Mouse (Mus musculus): ENCODE measurements at regions not wholly inside any gene's neighbourhood (a gene's known extent, or its start where the extent isn't known, plus 50 kb on each side); places are given as distances from the start of the nearest gene placed in this dataset.
A peak's percentile ranks its signal among the peaks of the same experiment; 100 is the strongest.

DNA sequence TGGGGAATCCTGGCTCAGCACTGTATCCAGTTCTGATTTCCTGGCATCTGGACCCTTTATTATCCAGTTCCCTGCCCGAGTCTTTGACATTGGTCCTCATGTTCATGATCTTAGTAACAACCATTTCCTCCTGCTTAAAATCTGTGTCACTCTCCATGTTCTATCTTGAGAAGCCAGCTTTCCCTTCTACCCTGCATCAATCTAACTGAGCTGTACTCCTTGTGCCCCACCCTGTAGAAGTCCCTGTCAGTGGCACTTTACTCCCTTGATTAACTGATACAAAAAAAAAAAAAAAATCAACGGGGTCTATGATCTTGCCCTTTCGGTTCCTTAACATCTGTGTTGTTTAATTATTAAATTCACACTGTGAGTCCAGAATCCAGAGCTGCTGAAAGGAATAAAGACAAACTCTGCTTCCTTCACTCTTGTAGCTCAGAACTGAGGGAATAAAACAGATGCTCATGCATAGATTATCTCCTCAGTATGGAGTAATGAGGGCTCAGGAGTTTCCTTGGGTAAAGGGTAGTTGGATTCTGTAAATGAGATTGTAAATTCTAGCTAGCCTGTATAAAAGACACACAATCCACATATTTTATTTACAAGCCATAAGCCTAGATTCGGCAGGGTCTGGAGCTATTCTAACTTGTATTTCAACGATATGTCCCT, 342.6 kb upstream of the Nr5a2 start:
- no peak for DNase-seq

DNA sequence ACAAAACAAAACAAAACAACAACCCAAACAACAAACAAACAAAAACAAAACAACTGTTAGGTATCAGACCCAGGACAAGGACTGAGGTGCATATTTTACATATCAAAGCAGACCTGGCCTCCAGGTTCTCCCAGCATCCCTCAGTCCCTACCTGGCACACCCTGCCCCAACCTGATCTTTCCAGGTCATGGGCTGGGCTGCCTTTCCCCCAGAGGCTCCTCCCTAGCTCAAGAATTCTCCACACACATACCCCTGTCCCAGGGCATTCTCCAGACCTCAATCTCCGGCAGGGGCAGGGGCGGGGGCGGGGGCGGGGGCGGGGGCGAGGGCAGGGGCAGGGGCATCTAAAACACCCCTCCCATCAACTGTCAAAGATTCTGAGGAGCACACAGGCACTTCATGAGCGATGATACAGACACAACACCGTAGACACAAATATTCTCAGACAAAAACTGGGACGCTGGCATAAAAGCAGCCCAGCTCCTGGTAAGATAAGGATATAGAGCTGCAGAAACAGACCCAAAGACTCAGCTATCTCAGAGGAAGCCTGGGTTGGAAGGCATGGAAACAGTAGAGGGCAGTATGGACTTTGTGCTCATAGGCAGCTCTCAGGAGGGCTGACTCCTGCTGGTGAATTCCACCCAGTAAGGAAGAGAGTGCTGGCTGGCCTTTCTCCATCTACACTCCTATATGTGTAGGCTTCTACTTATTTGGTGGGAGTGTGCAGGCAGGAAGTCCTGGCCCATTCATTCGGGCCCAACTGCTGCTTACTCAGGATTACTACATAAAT, 337.7 kb upstream of the Nr5a2 start:
- DNase-seq = no peak

DNA sequence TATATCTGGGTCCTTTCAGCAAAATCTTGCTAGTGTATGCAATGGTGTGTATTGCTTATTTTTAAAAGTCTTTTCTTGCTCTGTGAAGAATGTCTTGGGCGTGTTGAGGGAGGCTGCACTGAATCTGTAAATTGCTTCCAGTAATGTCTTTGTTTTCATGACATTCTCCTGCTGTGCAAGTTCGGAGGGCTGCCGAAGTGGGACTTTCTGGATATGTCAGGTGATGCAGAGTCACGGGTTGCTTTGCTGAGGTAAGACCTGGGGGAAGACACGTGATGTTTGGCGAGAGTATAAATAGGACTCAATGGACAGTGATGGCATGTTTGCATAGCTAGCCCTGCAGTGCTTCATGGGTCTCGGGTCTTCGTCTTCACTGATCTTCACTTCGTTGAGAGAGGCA, 329.2 kb upstream of the Nr5a2 start:
- no peak for DNase-seq

DNA sequence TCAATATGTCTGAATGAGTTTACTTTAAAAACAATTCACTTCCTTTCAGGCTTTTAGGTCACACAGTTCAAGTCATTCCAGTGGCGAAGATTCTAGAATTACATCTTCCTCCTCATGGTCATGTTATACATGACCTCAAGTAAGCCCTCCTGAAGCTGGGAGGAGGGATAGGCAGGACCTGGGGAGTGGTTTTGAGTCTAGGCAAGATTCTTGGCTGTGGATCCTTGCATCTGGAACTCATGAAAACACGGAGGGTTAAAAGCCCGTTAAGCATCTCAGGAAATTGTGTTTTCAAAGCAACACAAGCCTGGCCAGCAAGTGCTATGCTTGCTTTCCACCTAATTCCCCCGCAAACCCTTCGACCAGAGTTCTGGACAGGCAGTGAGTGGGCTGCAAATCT, 323.0 kb upstream of the Nr5a2 start:
- DNase-seq = no peak

DNA sequence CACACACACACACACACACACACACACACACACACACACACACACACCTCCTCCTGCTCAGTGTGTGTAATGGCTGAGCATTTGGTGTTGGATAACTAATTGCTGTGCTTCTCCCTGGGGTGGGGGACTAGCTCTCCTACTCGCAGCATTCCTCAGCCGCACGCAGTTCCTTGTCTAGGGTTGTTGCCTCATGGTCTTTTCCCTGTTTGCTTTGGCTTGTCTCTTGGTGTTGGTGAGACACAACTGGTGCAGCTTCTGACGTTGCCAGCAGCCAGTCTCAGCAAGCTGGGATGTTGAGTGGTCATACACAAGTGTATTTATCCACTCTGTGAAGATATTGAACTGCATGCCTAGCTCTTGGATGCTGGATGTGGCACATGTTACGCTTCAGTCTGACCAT, 322.2 kb upstream of the Nr5a2 start:
- DNase-seq = no peak

DNA sequence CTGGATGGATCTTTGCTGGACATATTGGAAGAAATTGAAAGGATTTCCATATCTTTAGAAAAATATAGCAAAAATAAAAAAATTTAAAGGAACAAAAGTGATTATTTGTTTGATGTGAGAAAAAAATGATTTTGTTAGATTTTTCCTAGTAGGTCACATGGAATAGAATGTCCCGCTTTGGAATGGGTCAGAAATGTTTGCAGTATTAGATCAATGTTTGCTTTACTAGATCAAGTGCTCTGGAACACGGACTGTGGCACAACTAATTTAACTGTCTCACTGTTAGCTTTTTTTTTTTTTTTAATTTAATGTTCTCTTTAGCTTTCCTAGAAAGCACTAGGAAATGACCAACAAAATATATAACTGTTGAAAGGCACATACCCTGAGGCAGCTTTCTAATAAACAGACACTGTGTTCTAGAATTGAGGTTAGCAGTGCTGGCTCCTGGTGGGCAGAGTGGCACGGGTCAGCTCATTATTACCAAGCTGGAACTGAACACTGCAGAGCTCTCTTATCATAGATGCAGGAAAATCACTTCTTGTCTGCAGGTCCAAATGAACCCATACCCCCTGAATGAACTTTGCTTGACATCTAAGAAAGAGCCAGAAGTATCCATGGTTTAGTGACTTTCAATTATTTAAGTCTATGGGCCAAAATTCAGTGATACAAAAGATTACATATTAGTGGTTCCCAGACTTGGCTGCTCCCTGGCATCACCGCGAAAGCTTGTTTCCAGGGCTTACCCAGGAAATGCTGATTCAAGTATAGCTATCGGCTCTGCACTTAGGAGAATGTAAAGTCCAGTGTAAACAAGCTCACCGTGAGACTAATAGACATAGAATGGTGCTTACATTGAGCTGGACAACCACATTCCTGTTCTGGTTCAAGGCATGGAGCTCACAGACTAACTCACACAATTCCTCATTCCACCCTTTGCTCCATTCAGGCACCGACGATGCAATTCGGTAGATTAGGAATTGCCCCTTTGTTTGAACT, 320.4 kb upstream of the Nr5a2 start:
- no peak for DNase-seq

DNA sequence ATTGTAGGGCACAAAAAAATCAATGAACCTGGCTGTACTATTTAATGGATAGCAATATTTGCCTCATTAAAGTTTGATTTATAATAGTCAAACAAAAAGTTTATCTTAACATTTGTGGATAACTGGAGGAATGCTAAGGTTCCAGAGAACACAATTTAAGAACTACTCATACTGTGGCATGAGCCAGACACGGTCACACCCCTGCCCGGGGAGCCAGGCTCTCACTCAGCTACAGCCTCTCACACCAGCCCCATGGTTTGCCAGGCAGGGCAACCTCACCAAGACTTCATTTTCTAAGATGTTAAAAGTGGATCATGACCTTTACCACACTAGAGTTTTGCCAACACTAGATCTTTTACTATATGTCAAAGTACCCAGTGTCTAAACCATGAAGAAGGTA, 319.7 kb upstream of the Nr5a2 start:
- DNase-seq = no peak

DNA sequence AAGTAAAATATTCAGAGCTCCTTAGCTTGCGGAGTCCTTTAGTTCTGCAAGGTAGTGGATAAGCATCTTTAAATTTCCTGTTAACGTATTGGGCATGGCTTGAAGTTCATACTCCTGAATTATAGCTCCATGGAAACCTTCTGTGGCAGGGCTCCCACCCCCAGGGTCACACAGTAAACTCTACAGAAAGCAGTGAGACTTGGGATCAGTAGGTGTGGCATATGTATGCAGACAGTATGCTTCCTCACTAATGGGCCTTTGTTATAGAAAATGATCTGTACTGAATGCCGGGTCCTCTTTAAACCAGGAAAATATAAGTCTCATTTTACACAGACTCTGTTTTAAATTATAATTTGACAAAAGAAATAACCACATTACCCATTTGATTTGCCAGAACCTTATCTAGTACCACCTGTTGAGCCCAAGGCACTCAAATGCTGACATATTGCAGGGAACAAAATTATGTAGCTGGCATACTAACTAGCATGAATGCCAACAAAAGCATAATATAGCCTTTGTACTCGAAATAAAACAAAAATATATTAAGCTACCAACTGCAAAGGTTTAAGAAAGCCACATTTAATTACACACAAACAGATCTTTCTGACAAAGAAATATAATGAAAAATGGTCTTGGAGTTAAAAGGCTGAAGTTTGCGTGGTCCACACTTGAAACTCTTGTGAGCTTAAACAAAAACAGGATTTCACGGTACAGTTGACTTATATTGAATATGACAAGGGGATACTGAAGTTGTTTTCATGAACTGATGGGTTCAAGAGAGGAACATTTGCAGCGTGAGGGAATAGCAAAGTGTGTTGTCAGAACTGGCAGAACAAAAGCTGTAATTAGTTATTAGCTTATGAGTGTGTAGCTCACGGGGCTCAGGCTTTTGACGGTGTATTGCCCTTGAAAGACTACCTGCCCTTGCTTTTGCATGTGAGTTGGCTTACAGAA, 310.7 kb upstream of the Nr5a2 start:
- no peak for DNase-seq

DNA sequence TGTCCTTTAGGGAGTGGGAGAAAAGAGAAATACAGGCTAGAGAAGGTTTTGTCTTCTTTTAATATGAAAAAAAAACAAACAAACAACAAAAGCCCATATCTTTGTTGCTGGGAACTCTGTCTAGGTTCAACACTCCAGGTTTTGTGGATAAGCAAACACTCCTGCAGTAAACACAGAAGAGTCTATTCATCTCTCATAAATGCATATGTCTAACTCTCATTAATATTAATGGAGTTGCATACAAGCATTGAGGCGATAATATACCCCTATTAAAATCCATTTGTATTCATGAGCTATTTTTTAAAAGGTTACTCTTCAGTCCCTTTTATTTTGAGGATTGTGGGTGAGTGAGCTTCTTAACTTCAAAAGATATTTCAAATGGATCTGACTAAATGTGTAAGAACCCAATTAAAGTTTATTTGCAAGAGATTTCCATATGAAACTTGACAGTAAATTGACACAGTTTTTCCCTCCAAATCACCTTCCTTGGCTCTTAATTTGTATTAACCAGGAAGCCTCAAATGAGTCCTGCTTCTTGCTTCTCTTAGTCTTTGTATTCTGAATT, 302.6 kb upstream of the Nr5a2 start:
- no peak for DNase-seq

DNA sequence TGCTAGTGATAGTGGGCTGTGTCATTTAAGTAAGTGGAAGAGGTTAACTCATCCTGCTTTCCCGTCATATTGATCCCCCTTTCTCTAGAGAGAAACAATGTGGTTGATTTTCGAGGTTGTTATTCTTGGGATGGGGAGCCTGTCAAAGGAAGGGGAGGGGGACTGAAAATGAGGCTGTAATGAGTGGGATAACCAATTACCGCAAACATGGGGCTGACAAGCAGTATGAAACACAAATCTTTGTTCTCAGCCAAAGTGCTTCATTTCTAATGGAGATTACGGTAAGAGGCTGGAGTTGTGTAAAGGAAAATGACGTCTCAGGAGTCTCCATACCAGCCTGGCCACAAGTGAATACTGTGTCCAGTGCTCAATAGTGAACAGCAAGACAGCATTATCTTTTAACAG, 301.9 kb upstream of the Nr5a2 start:
- DNase-seq = no peak

DNA sequence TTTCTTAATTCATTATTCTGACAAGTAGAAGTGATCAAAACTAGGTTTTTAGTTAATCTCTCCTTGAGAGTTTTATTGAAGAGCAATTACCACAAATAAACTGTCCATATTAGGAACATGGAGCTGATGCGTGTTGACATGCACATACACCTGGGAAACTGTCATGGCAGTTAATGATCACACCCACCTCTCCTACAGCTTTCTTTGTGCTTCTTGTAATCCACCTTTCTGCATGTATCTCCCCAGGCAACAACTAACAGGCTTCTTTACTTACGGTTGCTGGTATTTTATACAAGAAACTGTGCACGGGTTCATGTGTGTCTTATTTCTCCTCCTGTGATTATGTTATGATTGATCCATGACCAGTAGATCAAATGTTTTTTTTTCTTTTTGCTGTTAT, 296.0 kb upstream of the Nr5a2 start:
- DNase-seq = no peak

DNA sequence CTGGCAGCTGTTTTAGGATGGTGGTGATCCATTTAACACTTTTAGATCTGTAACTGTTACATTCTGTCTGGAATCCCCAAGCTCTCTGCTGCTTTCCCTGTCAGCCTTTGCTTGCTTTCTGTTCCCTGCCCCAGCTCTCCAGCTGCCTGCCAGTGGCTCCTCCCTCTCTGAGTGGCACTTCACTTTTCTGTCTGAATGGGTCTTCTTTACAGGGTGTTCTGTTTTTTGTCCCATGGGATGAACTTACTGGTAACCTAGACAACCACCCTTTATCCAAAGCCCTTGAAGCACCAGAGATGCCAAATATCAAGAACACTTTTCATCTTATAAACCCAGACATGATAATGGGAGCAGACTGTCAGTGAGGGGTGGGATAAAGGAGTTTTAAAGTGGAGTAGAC, 294.8 kb upstream of the Nr5a2 start:
- no peak for DNase-seq

DNA sequence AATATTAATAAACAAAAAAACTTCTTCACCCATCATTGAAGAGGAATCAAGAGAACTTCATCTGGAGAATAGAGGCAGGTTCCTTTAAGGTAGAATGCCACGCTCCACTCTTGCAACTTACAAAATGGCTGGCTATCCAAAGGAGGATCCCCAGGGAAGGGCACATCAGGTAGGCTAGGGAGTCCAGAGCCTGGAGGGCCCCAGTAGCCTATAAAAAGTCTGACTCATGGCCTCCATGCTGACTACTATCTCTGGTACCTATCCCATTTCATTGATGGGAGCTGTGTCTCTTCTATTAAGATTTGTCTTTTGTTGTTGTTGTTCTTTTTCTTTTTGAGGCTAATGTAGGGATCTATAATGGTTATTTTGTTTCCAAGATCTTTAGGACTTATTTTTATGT, 294.4 kb upstream of the Nr5a2 start:
- DNase-seq = no peak

DNA sequence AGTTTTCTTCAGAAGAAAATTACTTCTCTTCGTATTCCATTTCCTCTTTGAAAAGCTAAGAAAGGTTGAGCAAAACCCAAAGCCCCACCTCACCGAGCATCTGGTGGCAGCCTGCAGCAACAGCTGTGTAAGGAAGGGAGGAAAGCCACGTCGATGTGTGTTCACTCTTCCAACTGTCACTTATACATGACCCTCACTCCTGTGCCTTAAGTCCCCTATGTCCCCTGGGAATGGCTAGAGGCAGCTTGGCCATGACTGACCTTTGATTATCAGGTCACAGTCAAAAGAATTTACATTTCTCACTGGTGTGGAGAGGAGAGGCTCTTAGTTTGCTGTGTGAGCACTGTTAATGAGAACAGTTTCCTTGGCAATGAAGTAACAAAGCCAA, 266.8 kb upstream of the Nr5a2 start:
- no peak for DNase-seq

DNA sequence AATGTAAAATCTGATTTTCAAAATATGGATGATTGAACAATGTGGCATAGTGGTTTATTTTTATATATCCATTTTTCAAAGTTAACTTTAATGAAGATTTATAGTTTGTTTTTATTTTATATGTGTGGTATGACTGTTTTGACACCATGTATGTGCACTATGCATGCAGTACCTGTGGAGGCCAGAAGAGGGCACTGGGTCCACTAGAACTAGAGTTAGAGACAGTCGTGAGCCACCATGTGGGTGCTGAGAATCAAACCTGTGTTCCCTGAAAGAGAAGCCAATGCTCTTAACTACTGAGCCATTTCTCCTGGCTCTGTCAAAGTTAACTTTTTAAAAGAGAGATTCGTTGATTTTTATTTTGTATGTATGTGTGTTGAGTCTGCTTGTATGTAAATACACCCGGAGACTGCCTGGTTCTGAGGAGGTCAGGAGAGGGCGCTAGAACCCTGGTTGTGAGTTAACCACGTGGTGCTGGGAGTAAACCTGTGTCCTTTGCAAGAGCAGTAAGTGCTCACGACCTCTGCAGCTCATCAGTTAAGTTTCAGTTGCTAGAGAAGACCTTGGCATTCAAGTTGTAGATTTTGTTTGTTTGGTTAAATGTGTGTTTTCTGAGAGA, 266.3 kb upstream of the Nr5a2 start:
- no peak for DNase-seq

DNA sequence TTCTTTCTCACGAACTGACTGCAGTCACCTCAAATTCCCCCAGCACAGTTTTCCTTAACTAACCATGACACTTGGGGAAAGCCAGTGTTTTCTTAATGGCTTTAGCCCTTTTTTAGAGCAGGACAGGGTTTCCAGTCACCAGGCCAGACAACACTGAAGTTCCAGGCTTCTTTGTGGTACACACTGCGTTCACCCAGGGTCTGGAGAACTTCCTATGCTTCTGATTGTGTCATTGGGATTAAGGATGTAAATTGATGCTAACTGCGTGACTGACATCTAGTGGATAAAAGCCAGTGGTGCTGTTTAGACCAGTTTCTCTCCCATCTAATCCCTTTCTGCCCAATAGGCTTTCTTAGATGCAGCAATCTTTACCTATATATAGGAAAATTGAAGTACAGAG, 265.2 kb upstream of the Nr5a2 start:
- DNase-seq = peak; percentile 20

DNA sequence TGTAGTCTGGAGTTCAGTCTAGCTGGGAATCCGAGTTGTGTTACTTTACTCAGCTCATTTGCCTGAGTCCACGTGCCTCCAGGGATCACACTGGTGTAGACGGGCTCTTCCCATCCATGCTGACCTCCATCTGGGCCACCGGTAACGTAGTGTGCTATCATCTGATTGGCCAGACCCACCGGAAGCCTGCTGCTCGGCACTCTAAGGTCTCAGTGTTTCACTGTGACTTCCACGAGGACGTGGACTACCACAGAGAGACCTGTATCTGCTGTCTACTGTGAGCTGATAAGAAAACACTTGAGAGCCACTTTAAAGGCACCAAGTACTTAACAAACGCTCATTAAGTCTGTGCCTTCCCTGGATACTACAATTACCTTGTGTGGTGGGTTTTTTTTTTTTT, 262.8 kb upstream of the Nr5a2 start:
- no peak for DNase-seq

DNA sequence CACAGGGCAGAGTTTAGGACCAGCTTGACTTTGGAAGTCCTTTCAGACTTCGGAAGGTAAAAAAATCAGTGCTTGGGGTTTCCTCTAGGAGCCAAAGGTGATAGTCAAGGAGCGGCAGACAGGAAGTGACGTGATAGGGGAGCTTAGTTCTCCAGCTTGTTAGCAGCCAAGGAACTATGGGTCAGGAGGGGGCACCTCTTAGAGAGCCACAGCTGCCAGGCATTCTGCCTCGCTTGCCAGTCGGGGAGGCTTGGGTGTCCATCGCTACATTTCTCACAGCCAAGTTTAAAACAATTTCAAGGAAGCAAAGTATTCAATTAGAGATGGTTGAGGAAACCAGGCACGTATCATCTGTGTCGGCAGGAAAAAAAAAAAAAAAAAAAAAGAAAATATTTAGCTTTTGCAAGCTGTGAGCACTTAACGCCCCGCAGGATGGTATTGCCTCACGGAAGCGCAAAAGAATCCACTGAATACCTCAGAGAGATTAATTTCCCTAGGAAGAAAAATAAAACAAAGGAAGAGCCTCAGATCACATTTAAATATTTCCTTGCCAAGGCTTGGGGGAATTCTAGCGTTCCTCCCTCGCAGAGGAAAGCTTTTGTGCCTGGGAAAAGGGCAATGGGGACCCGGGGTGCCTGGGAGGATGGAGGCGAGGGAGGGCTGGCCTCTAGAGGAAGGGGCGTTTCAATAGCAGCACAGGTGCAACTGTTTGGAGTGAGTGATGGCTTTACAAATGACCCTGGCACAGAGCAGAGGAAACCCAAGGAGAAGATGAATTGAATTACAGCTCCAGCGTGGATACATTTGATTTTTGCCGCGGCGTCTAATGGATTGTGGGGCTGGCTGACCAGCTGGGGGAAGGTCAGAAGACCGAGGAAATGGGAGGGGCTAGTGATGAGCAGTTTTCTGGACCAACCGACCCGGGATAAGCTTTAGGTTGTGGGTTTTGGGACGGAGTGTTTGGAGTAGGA, 261.1 kb upstream of the Nr5a2 start:
- peak; percentile 5 for DNase-seq

DNA sequence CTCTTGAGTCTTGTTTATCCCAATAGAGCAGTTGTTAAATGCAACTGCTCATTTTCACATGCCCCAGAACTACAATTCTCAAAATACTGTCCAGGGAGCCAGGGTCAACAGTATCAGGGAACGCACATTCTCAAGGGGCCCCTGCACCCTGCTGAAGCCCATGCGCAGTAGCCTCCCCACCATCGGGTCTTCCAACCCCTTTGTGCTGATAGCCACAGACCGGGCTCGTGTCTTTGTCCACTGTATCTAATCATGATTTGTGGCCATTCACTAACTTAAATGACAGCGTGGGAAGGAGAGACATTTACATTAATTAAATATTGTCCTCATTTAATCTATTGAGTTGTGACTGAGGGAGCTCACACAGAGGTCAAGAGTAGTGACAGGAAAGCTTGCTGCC, 260.0 kb upstream of the Nr5a2 start:
- DNase-seq = no peak

DNA sequence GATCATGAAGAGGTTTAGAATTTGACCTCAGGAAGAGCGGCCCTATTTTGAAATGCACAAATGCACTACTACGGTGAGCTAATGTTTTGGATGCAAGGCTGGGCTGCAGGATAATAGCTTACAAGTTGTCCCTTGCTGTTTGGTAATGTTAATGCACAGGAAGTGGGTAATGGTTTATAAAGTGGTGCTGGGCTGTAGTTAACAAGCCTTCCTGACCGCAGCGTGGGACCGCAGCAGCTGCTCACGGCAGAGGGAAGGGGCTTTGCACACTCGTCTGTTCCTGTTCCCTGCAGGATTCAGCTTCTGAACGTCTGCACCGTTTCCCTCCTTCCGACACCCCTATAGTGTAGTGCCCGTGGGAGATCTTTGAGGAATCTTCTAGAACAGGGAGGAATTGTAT, 258.4 kb upstream of the Nr5a2 start:
- no peak for DNase-seq
